Mouse (Mus musculus): ENCODE measurements at regions not wholly inside any gene's neighbourhood (a gene's known extent, or its start where the extent isn't known, plus 50 kb on each side); places are given as distances from the start of the nearest gene placed in this dataset.
"Not testable (repeated sequence)": the region's sequence is repeated elsewhere in the genome, so short reads cannot be mapped to it uniquely, and the experiment has no call there.

- DNase-seq (ENCODE audit: low spot score in 2 of 2): no peak
Measured at GRCm38 (mm10) chr3:82290373-82290772, 67.5 kb upstream of the Map9 start.

GRCm38 (mm10) chr3:82288996-82289395, 68.8 kb upstream of the Map9 start:
- DNase-seq (ENCODE audit: low spot score in 2 of 2): no peak

GRCm38 (mm10) chr3:82276977-82277714, 80.7 kb upstream of the Map9 start:
- DNase-seq (ENCODE audit: low spot score in 2 of 2): no peak

GRCm38 (mm10) chr3:82275822-82276203, 82.0 kb upstream of the Map9 start:
- no peak for DNase-seq (ENCODE audit: low spot score in 2 of 2)

GRCm38 (mm10) chr3:82274945-82275821, 82.7 kb upstream of the Map9 start:
- peak in 1 of 2 experiments; percentile 35 for DNase-seq (ENCODE audit: low spot score in 2 of 2)

GRCm38 (mm10) chr3:82274196-82274937, 83.5 kb upstream of the Map9 start:
- no peak for DNase-seq (ENCODE audit: low spot score in 2 of 2)

- not testable (repeated sequence) for DNase-seq (ENCODE audit: low spot score in 2 of 2)
Measured at GRCm38 (mm10) chr3:82273511-82273910, 84.3 kb upstream of the Map9 start.

GRCm38 (mm10) chr3:82271965-82272364, 85.9 kb upstream of the Map9 start:
- DNase-seq (ENCODE audit: low spot score in 2 of 2): no peak

GRCm38 (mm10) chr3:82265941-82266340, 91.9 kb upstream of the Map9 start:
- DNase-seq (ENCODE audit: low spot score in 2 of 2): no peak

GRCm38 (mm10) chr3:82261976-82262375, 95.9 kb upstream of the Map9 start:
- DNase-seq (ENCODE audit: low spot score in 2 of 2): no peak

GRCm38 (mm10) chr3:82259986-82260652, 97.7 kb upstream of the Map9 start:
- DNase-seq (ENCODE audit: low spot score in 2 of 2): no peak

- DNase-seq (ENCODE audit: low spot score in 2 of 2): no peak
Measured at GRCm38 (mm10) chr3:82250796-82251261, 105.2 kb upstream of the Gucy1a1 start.

GRCm38 (mm10) chr3:82249968-82250795, 104.6 kb upstream of the Gucy1a1 start:
- DNase-seq (ENCODE audit: low spot score in 2 of 2): no peak

- peak in 1 of 2 experiments; percentile 5 for DNase-seq (ENCODE audit: low spot score in 2 of 2)
Measured at GRCm38 (mm10) chr3:82236377-82237057, 90.9 kb upstream of the Gucy1a1 start.

- no peak for DNase-seq (ENCODE audit: low spot score in 2 of 2)
Measured at GRCm38 (mm10) chr3:82234306-82234705, 88.7 kb upstream of the Gucy1a1 start.

- no peak for DNase-seq (ENCODE audit: low spot score in 2 of 2)
Measured at GRCm38 (mm10) chr3:82223379-82223778, 77.8 kb upstream of the Gucy1a1 start.

- DNase-seq (ENCODE audit: low spot score in 2 of 2): no peak
Measured at GRCm38 (mm10) chr3:82221924-82222323, 76.3 kb upstream of the Gucy1a1 start.

- DNase-seq (ENCODE audit: low spot score in 2 of 2): not testable (repeated sequence)
Measured at GRCm38 (mm10) chr3:82219192-82219885, 73.8 kb upstream of the Gucy1a1 start.

Data from cerebellum, postnatal 4 days (tissue).